Mouse (Mus musculus) intestine, embryonic 16.5 days (tissue): ENCODE data around the gene Il11. TPM values are rescaled to one million over a fixed set of nuclear protein-coding genes. Genes with fewer than 3 reads are reported as not detected.
A peak's percentile ranks its signal among the peaks of the same experiment; 100 is the strongest.
"Not testable (repeated sequence)": the region's sequence is repeated elsewhere in the genome, so short reads cannot be mapped to it uniquely, and the experiment has no call there.

Experiments
- ATAC-seq: fragments of 200-750 bp; cut with Nextera tagmentation; 2 replicates; pipeline ENCODE4 v1.8.0; 2017; ENCODE audit warnings: moderate TSS enrichment, moderate library complexity
- H3K27ac ChIP-seq: fragments of 300-500 bp; sonication (generic); 2 replicates; pipeline ENCODE4 v1.5.1; 2014; ENCODE audit warnings: mild to moderate bottlenecking, low read length
- H3K27me3 ChIP-seq: fragments of 300-500 bp; sonication (generic); replicated peaks from 2 replicates; pipeline ENCODE4 v1.6.1; 2014; ENCODE audit warnings: low read length, control low read depth, mixed read lengths; ENCODE audit not compliant: control insufficient read depth, insufficient read depth
- H3K36me3 ChIP-seq: fragments of 300-500 bp; sonication (generic); 2 replicates; pipeline ENCODE4 v1.6.1; 2014; ENCODE audit warnings: low read length, control low read depth; ENCODE audit not compliant: control insufficient read depth, insufficient read depth
- H3K4me1 ChIP-seq: fragments of 300-500 bp; sonication (generic); 2 replicates; pipeline ENCODE4 v1.6.1; 2014; ENCODE audit warnings: low read length, control low read depth, mixed read lengths; ENCODE audit not compliant: control insufficient read depth, insufficient read depth
- H3K4me2 ChIP-seq: fragments of 300-500 bp; sonication (generic); 2 replicates; pipeline ENCODE4 v1.6.1; 2014; ENCODE audit warnings: low read depth, low read length, control low read depth
- H3K4me3 ChIP-seq: fragments of 300-500 bp; sonication (generic); 2 replicates; pipeline ENCODE4 v1.5.1; 2014; ENCODE audit warnings: mild to moderate bottlenecking, low read length
- H3K9ac ChIP-seq: fragments of 300-500 bp; sonication (generic); 2 replicates; pipeline ENCODE4 v1.6.1; 2014; ENCODE audit warnings: low read depth, low read length
- H3K9me3 ChIP-seq: fragments of 300-500 bp; sonication (generic); 2 replicates; pipeline ENCODE4 v1.6.1; 2016; ENCODE audit warnings: low read length, control low read depth; ENCODE audit not compliant: control insufficient read depth
- WGBS: fragments of 180-500 bp; shearing (Covaris S2); extraction: QIAGEN DNeasy Blood & Tissue Kit; methylation state at CpG from one replicate; pipeline ENCODE4 v1.1.7; 2014; 5-methylcytosine and 5-hydroxymethylcytosine counted together
- polyA plus RNA-seq: library from polyadenylated mRNA; unstranded; fragments of >200 nt; fragmentation: Nextera tagmentation; extraction: Ambion mirVana; gene quantifications from 2 replicates; pipeline ENCODE4 v1.2.1, GENCODE M21; 2015

The Il11 gene
- polyA plus RNA-seq, 1 experiment from 2014 or later, result 0.09 TPM

- Histone ChIP-seq H3K27ac (peak overlapping the region; percentile 98), H3K36me3 (peaks cover 16% of the 10 kb centered on the region), H3K27me3 (no peaks in the 10 kb centered on the region), H3K4me2 (peak overlapping the region; percentile 66), H3K9me3 (no peaks in the 10 kb centered on the region), H3K9ac (peak overlapping the region; percentile 99), H3K4me3 (peak overlapping the region; percentile 94), H3K4me1 (peaks cover 23% of the 10 kb centered on the region)
- WGBS, result 1% methylated on average over 26 of the region's 36 CpGs
- ATAC-seq, result peak; percentile 34
These were observed 29.2 kb upstream of the Il11 start for GRCm38 (mm10) chr7:4811842-4812302.

- H3K9ac ChIP-seq, result peak overlapping the region; percentile 99
- peaks cover 23% of the 10 kb centered on the region for H3K4me1 ChIP-seq
- peak overlapping the region; percentile 98; the same call in 1 of the 2 replicates for H3K27ac ChIP-seq
- H3K4me2 ChIP-seq, result peak overlapping the region; percentile 66
- not testable (repeated sequence) for H3K27me3 ChIP-seq, ATAC-seq, H3K9me3 ChIP-seq
- H3K4me3 ChIP-seq, result peak overlapping the region; percentile 94
- peaks cover 20% of the 10 kb centered on the region for H3K36me3 ChIP-seq
- 33% methylated on average over 10 of the region's 10 CpGs for WGBS
These were observed 28.5 kb upstream of the Il11 start for GRCm38 (mm10) chr7:4811131-4811530.

GRCm38 (mm10) chr7:4806716-4807115 is 24.1 kb upstream of the Il11 start:
- peaks cover 23% of the 10 kb centered on the region for H3K36me3 ChIP-seq
- H3K4me3 ChIP-seq, result no peak overlapping the region
- no peaks in the 10 kb centered on the region for H3K9me3 ChIP-seq
- peak; percentile 26; the same call in 1 of the 2 replicates for ATAC-seq
- H3K4me2 ChIP-seq, result no peak overlapping the region
- H3K4me1 ChIP-seq, result peaks cover 20% of the 10 kb centered on the region
- no peaks in the 10 kb centered on the region for H3K27me3 ChIP-seq
- 86% methylated on average over 7 of the region's 7 CpGs for WGBS
- no peak overlapping the region for H3K27ac ChIP-seq
- H3K9ac ChIP-seq, result no peak overlapping the region

- Histone ChIP-seq H3K9ac (no peak overlapping the region), H3K4me2 (no peak overlapping the region), H3K4me3 (no peak overlapping the region), H3K9me3 (no peaks in the 10 kb centered on the region), H3K27ac (no peak overlapping the region), H3K36me3 (peaks cover 11% of the 10 kb centered on the region; the same call in 1 of the 2 replicates), H3K4me1 (no peaks in the 10 kb centered on the region), H3K27me3 (no peaks in the 10 kb centered on the region)
- ATAC-seq, result no peak
These were observed 19.6 kb upstream of the Il11 start for GRCm38 (mm10) chr7:4802247-4802646.

DNA sequence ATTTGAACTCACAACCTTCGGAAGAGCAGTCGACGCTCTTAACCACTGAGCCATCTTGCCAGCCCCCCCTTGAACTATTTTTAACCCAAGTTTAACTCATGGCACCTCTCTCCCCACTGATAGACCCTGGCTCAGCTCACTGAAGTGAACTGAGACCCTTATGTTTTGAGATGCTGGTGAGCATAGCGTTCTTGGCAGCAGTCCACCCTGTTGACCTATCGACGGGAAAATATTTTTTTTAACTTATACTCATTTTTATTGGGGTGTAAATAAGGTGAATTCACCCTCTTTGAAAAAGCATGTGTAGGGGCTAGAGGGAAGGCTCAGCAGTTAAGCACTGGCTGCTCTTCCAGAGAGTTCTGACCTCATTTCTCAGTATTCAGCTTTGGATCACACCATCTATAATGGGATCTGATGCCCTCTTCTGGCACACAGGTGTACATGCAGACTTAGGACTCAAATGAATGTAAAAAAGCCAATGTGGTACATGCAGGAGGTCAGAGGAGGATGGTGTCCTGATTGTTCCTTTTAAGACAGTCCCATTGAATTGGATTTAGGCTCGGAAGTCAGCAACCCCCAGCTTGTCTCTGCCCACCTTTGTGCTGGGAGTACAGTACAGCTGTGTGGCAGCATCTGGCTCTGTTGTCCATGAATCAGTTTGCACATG is 13.2 kb upstream of the Il11 start:
- Histone ChIP-seq H3K27ac (no peak overlapping the region; the same call in 1 of the 2 replicates), H3K27me3 (no peaks in the 10 kb centered on the region), H3K9ac (no peak overlapping the region), H3K4me3 (no peak overlapping the region), H3K9me3 (no peaks in the 10 kb centered on the region), H3K4me1 (peaks cover 17% of the 10 kb centered on the region), H3K4me2 (no peak overlapping the region), H3K36me3 (peaks cover 19% of the 10 kb centered on the region)
- ATAC-seq, result 0 out of 2 replicates have a peak, but pooled peaks have one; percentile 2
- 70% methylated on average over 7 of the region's 7 CpGs for WGBS

GRCm38 (mm10) chr7:4794631-4795168 is 12.0 kb upstream of the Il11 start:
- Histone ChIP-seq H3K4me3 (peak overlapping the region; percentile 87; the same call in 1 of the 2 replicates), H3K4me2 (peak overlapping the region; percentile 92; the same call in 1 of the 2 replicates)
- peak; percentile 12; the same call in 1 of the 2 replicates for ATAC-seq

GRCm38 (mm10) chr7:4793674-4794073 is 11.0 kb upstream of the Il11 start:
- Histone ChIP-seq H3K4me2 (peak overlapping the region; percentile 92), H3K27me3 (no peaks in the 10 kb centered on the region), H3K36me3 (peaks cover 19% of the 10 kb centered on the region), H3K4me3 (peak overlapping the region; percentile 87), H3K27ac (peak overlapping the region; percentile 95), H3K9me3 (no peaks in the 10 kb centered on the region), H3K9ac (peak overlapping the region; percentile 97), H3K4me1 (peaks cover 23% of the 10 kb centered on the region)
- 35% methylated on average over 4 of the region's 4 CpGs for WGBS
- no peak for ATAC-seq

More at GRCm38 (mm10) chr7:4794631-4795168, 12.0 kb upstream of the Il11 start:
- Histone ChIP-seq H3K9ac (peak overlapping the region; percentile 97; the same call in 1 of the 2 replicates), H3K27ac (peak overlapping the region; percentile 56), H3K36me3 (peaks cover 19% of the 10 kb centered on the region), H3K27me3 (no peaks in the 10 kb centered on the region), H3K4me1 (peaks cover 20% of the 10 kb centered on the region), H3K9me3 (no peaks in the 10 kb centered on the region)
- 76% methylated on average over 3 of the region's 3 CpGs for WGBS

DNA sequence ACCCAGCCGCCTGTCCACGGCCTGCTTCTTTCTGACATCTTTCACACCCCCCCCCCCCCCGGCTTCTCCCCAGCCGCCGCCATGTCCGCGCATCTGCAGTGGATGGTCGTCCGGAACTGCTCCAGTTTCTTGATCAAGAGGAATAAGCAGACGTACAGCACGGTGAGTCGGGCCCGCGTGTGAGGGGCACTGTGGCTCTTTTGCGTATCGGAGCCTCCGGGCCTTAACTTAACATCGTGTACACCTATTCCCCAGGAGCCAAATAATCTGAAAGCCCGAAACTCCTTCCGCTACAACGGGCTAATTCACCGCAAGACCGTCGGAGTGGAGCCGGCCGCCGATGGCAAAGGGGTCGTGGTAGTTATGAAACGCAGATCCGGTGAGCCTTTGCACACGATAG is 10.6 kb upstream of the Il11 start:
- Histone ChIP-seq H3K9ac (peak overlapping the region; percentile 97), H3K4me3 (peak overlapping the region; percentile 87), H3K4me1 (peaks cover 27% of the 10 kb centered on the region), H3K27ac (peak overlapping the region; percentile 95), H3K36me3 (peaks cover 19% of the 10 kb centered on the region), H3K4me2 (peak overlapping the region; percentile 92)
- WGBS, result under 1% methylated on average over 31 of the region's 31 CpGs
- not testable (repeated sequence) for H3K9me3 ChIP-seq, H3K27me3 ChIP-seq
- peak; percentile 7; the same call in 1 of the 2 replicates for ATAC-seq

DNA sequence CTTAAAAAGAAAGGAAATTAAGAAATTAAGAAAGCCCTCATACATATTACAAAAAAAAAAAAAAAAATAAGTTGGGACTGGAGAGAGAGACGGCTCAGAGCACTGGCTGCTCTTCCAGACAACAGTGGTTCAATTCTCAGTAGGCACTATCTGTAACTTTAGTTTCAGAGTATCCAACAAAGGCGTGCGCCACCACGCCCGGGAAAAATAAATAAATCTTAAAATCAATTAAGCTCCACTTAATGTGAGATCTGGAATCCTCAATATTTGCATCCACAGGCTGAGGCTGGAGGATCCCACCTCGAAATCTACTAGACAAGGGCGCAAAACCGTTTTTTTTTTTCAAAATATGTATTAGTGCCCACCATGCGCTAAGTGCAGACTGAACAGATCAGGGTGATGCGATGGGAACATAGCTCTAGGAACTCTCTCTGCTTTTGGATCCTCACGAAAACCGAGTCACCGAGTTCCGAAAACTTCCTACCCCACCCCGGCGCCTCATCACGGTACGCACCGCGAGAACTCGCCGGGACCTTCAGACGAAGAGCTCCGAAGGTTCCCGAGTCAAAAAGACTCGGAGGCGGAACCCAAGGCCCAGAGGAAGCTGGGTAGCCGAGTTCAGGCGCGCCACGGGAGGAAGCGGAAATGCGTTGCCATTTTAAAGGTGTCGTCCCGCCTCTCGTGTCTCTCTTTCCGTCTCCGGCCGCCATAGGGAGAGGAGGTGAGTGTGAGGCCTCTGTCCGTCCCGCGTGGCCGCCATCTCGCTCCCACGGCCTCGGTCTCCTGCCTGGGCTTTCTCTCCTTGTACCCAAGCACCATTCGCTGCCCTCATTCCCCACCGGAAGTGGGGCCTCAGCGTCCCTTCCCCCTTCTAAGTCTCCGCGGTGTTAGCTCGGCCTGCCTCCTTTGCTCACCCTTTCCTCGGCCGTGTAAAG is 9.9 kb upstream of the Il11 start, which contains the start of gene Rpl28:
Rpl28 (plus strand) TSS at position 597 of the 935 bp plus-strand sequence.
- Histone ChIP-seq H3K9me3 (no peaks in the 10 kb centered on the region), H3K36me3 (peaks cover 19% of the 10 kb centered on the region), H3K27me3 (no peaks in the 10 kb centered on the region), H3K9ac (peak within 1 kb of the TSS; percentile 97), H3K4me3 (peak within 1 kb of the TSS; percentile 87), H3K27ac (peak within 1 kb of the TSS; percentile 97), H3K4me2 (peak within 1 kb of the TSS; percentile 92), H3K4me1 (peaks cover 28% of the 10 kb centered on the region)
- peak; percentile 81 for ATAC-seq
- under 1% methylated on average over 53 of the region's 54 CpGs for WGBS
